Mouse (Mus musculus): Measurements from ENCODE around the gene Susd1. TPM values are rescaled to one million over a fixed set of nuclear protein-coding genes. Genes with fewer than 3 reads are reported as not detected.

The Susd1 gene
- polyA plus RNA-seq, 1 experiment from 2014 or later: 0.96 TPM

DNA sequence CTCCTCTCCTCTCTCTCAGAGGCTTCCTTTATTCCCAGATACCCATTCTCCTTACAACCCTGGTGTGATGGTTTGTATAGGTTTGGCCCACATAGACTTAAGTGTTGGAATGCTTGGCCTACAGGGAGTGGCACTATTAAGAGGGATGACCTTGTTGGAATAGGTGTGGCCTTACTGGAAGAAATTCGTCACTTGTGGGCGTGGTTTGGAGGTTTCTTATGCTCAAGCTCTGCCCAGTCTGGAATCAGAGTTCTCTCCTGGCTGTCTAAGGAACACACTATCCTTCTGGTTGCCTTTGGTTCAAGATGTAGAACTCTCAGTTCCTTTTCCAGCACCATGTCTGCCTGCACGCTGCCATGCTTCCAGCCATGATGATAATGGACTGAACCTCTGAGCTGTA, 12.5 kb upstream of the Susd1 start:
- 92% methylated on average over 3 of the region's 3 CpGs for WGBS

DNA sequence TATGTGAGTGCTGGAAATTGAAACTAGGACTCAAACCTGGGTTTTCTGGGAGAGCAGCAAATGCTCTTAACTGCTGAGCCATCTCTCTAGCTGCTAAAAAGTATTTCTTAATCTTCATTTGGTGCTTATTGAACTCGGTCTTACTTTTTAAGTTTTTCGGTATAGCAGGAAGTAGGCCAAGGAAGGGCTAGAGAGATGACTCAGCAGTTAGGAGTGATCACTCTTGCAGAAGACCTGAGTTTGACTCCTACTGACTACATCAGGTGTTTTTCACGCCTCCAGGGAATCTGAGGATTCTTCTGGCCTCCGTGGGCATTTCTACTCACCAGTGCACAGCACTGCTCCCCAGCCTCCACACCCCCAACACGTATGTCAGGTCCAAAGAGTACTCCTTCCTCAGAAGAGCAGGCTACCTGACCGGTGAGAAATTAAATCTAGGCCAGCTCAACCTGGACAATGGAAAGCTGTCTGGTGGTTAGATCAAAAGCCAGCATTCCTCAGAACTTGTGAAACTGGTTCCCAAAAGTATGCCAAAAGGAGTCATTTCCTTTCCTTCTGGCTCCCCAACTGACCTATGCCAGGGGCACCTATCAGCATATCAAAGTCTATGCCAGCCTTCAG, 11.9 kb upstream of the Susd1 start:
- no peak overlapping the region for H3K4me2 ChIP-seq
- no peak overlapping the region for H3K4me3 ChIP-seq
- no peaks in the 10 kb centered on the region for H3K9me3 ChIP-seq
- ATAC-seq (replicated peaks): no peak
- H3K36me3 ChIP-seq (replicated peaks): no peaks in the 10 kb centered on the region
- no peak overlapping the region for H3K9ac ChIP-seq
- no peak overlapping the region for H3K27ac ChIP-seq
- H3K27me3 ChIP-seq (replicated peaks): no peaks in the 10 kb centered on the region
- no peaks in the 10 kb centered on the region for H3K4me1 ChIP-seq
- 86% methylated on average over 6 of the region's 6 CpGs for WGBS

More for the DNA sequence above, 12.5 kb upstream of the Susd1 start:
- Histone ChIP-seq H3K4me2 (no peak overlapping the region), H3K9ac (no peak overlapping the region), H3K27me3 (replicated peaks) (no peaks in the 10 kb centered on the region), H3K4me3 (no peak overlapping the region), H3K4me1 (no peaks in the 10 kb centered on the region), H3K27ac (no peak overlapping the region), H3K9me3 (no peaks in the 10 kb centered on the region), H3K36me3 (replicated peaks) (no peaks in the 10 kb centered on the region)
- no peak for ATAC-seq (replicated peaks)

DNA sequence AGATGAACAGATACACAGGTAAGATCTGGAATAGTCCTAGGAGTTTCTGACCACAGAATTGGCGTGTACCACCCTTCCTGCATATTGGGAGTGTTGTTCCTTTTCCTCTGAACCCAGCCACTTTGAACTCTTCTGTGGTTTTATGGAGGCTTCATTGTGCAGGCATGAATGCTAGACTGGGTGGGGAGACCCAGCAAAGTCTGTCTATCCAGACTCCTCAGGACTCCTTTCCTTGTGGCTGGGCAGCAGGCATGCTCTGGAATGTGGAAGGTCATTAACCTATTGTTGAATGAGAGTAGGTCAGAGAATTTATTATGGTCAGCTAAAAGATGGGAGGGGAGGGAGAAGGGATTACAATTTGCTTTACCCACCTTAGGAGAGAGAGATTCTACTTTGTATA, 8.9 kb upstream of the Susd1 start:
- 70% methylated on average over 1 of the region's 1 CpGs for WGBS
- no peaks in the 10 kb centered on the region for H3K36me3 ChIP-seq (replicated peaks)
- ATAC-seq (replicated peaks): no peak
- no peaks in the 10 kb centered on the region for H3K27me3 ChIP-seq (replicated peaks)
- no peaks in the 10 kb centered on the region for H3K9me3 ChIP-seq
- no peaks in the 10 kb centered on the region for H3K4me1 ChIP-seq
- H3K4me3 ChIP-seq: no peak overlapping the region
- H3K9ac ChIP-seq: no peak overlapping the region
- no peak overlapping the region for H3K4me2 ChIP-seq
- no peak overlapping the region for H3K27ac ChIP-seq

DNA sequence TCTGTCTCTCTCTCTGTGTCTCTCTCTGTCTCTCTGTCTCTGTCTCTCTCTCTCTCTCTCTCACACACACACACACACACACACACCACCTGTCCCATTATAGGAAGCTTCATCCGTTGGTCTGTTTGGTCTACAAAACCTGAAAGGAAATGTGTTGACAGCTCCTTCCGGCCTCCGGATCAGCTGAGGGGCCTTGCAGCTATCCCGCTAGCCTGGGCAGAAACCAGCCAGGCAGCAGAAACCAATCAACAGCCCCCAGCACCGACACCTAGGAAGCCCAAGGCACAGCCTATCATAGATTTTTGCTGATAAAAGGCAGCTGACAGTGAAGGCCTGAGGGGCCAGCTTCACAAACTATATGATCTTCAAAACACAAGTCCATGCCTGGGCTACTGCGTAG, 7.1 kb upstream of the Susd1 start:
- no peak overlapping the region for H3K4me2 ChIP-seq
- H3K9ac ChIP-seq: no peak overlapping the region
- H3K4me1 ChIP-seq: no peaks in the 10 kb centered on the region
- H3K27ac ChIP-seq: no peak overlapping the region
- no peaks in the 10 kb centered on the region for H3K9me3 ChIP-seq
- H3K27me3 ChIP-seq (replicated peaks): no peaks in the 10 kb centered on the region
- H3K4me3 ChIP-seq: no peak overlapping the region
- no peaks in the 10 kb centered on the region for H3K36me3 ChIP-seq (replicated peaks)
- no peak for ATAC-seq (replicated peaks)
- WGBS: 82% methylated on average over 6 of the region's 6 CpGs

DNA sequence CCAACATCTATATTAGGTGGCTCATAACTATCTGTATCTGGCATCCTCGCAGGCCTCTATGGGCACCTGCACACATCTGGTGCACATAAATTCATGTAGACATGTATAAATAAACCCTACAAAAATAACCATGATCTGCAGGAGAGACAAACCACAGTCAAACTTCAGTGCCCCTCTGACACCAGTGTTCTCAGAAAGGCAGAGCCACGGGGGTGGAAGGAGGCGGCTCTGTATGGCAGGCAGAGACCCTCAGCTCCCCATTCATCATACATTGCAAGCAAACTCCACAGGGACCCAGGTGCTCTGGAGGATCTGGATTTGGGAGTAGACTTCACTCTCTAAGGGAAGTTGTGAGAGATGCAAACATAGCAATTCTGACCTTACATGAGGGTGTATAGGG, 6.6 kb upstream of the Susd1 start:
- no peak for ATAC-seq (replicated peaks)
- WGBS: 84% methylated on average over 3 of the region's 3 CpGs
- Histone ChIP-seq H3K27me3 (replicated peaks) (0 out of 2 replicates have a peak, but pooled peaks cover 1% of the 10 kb centered on the region), H3K4me2 (no peak overlapping the region), H3K4me3 (no peak overlapping the region), H3K4me1 (no peaks in the 10 kb centered on the region), H3K9ac (no peak overlapping the region), H3K36me3 (replicated peaks) (no peaks in the 10 kb centered on the region), H3K9me3 (no peaks in the 10 kb centered on the region), H3K27ac (no peak overlapping the region)

DNA sequence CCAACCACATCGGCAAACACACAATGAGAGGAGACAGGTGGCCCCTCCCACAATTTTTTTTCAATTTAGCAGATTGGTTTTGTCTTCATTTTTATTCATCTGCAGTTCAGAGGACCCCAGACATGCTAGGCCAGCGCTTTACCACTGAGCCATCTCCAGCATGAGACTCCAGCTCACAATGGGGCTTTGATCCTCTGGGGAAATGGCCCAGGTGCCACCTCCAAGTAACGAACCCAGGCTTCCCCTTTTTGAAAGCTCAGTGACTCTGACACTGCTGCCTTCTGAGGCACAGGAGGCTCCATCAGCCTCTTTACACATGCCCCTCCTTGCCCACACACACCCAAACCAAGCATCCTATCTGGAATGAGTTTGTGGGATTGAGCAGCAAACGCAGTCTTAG, 5.7 kb upstream of the Susd1 start:
- H3K9me3 ChIP-seq: no peaks in the 10 kb centered on the region
- H3K4me1 ChIP-seq: no peaks in the 10 kb centered on the region
- no peak overlapping the region for H3K27ac ChIP-seq
- 75% methylated on average over 4 of the region's 4 CpGs for WGBS
- H3K36me3 ChIP-seq (replicated peaks): no peaks in the 10 kb centered on the region
- no peak for ATAC-seq (replicated peaks)
- no peak overlapping the region for H3K4me2 ChIP-seq
- peaks cover 7% of the 10 kb centered on the region for H3K27me3 ChIP-seq (replicated peaks)
- no peak overlapping the region for H3K9ac ChIP-seq
- no peak overlapping the region for H3K4me3 ChIP-seq

DNA sequence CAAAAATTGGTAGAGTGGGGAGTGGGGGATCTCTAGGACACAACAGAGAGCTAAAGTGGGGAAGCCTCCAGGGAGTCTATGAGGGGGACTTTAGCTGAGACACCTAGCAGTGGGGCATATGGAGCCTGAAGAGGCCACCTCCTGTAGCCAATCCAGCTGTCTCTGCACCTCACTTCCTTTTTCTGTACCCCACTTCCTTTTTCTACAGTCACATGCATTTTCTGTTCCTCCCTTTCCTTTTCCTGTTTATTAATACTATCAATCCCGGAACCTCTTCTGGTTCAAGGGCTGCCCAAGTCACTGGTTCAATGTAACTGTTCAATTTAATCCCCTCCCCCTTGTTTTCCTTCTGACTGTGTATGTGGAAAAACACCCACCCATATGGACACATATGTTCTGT, 2.8 kb upstream of the Susd1 start:
- H3K27me3 ChIP-seq (replicated peaks): peaks cover 20% of the 10 kb centered on the region
- no peaks in the 10 kb centered on the region for H3K36me3 ChIP-seq (replicated peaks)
- WGBS: 65% methylated on average over 1 of the region's 1 CpGs
- no peak overlapping the region for H3K27ac ChIP-seq
- no peak overlapping the region for H3K9ac ChIP-seq
- H3K9me3 ChIP-seq: no peaks in the 10 kb centered on the region
- no peak overlapping the region for H3K4me3 ChIP-seq
- ATAC-seq (replicated peaks): no peak
- no peak overlapping the region for H3K4me2 ChIP-seq
- peaks cover 9% of the 10 kb centered on the region for H3K4me1 ChIP-seq

DNA sequence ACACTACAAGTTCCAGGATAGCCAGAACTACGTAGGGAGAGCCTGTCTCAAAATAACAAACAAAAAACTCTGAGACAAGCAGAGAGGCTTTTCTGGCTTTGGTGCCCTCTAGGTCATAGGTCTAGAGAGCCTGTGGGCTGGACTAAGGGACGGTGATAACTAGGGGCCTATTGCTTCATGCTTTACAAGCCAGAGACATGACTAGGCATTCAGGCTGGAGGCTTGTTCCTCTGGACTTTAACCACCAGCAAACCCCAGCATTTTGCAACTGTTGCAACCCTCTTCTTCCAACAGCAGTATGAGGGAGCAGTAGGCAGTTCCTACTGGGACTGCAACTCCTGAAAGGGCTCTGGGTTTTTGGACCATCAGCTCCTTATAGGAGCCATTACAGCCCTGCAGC, 1.5 kb upstream of the Susd1 start:
- H3K27ac ChIP-seq: no peak overlapping the region
- H3K27me3 ChIP-seq (replicated peaks): peaks cover 20% of the 10 kb centered on the region
- H3K4me1 ChIP-seq: peaks cover 9% of the 10 kb centered on the region
- no peak overlapping the region for H3K9ac ChIP-seq
- H3K4me2 ChIP-seq: no peak overlapping the region
- ATAC-seq (replicated peaks): no peak
- H3K9me3 ChIP-seq: no peaks in the 10 kb centered on the region; the same call in 1 of the 2 replicates
- 53% methylated on average over 2 of the region's 2 CpGs for WGBS
- no peak overlapping the region for H3K4me3 ChIP-seq
- H3K36me3 ChIP-seq (replicated peaks): no peaks in the 10 kb centered on the region

DNA sequence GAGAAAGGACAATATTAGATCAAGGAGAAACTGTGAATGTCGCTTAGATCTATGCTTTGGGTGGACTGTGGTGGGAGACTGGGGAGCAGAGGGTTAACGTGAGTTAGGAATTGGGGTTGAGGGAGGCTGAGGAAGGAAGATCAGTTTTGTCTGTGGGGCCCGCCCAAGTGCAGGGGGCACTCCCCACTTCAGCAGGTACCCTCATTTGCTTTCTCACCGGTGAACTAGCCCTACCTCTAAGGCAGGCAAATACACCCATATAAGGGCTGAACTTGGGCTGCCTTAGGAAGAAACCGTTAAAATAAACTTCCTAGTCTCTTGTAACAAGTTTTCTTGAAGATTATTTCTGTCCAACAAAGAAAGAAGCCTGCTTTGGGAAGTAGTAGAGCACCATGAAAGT, 608 bp upstream of the Susd1 start:
- no peak overlapping the region for H3K9ac ChIP-seq
- no peaks in the 10 kb centered on the region; the same call in 1 of the 2 replicates for H3K9me3 ChIP-seq
- H3K4me1 ChIP-seq: peaks cover 9% of the 10 kb centered on the region
- no peaks in the 10 kb centered on the region for H3K36me3 ChIP-seq (replicated peaks)
- H3K27me3 ChIP-seq (replicated peaks): peaks cover 20% of the 10 kb centered on the region
- no peak for ATAC-seq (replicated peaks)
- no peak overlapping the region for H3K4me3 ChIP-seq
- peak overlapping the region; percentile 100; the same call in 1 of the 2 replicates for H3K4me2 ChIP-seq
- no peak overlapping the region for H3K27ac ChIP-seq
- WGBS: 30% methylated on average over 5 of the region's 5 CpGs

DNA sequence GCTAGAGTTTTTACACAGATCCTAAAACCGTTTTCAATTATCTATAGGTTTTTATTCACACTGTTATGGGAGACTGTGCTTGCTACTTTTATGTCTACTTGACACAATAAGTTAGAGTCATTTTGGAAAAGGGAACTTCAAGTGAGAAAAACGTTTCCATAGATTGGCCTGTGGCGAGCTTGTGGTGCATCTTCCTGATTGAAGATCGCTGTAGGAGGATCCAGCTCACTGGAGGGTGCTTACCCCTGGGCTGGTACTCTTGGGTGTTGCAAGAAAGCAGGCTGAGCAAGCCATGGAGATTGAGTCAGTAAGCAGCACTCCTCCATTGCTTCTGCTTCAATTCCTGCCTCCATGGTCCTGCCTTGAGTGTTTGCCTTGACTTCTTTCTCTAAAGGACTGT, 2.5 kb downstream of the Susd1 start:
- 88% methylated on average over 4 of the region's 4 CpGs for WGBS
- H3K4me1 ChIP-seq: peaks cover 9% of the 10 kb centered on the region
- no peak overlapping the region for H3K9ac ChIP-seq
- H3K36me3 ChIP-seq (replicated peaks): no peaks in the 10 kb centered on the region
- H3K27me3 ChIP-seq (replicated peaks): peaks cover 20% of the 10 kb centered on the region
- no peak overlapping the region for H3K4me2 ChIP-seq
- H3K4me3 ChIP-seq: no peak overlapping the region
- H3K27ac ChIP-seq: no peak overlapping the region
- no peaks in the 10 kb centered on the region; the same call in 1 of the 2 replicates for H3K9me3 ChIP-seq
- ATAC-seq (replicated peaks): no peak

DNA sequence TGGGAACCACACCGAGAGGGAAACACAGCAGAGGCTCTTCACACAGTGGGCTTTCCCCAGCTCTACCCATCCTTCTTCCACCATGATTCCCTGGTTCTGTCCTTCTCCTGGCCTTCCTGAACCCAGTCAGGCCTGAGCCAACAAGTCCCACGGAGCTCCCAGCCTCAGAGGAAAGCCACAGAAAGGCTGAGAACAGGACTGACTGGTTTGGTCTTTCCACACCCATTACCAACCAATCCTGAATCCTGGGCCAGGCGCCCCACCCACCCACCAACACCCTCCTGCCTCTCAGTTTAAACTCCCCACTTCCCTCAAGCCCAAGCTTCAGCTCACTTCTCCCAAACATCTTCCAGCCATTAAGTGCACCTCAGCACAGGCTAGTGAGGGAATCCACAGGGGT, 4.4 kb downstream of the Susd1 start:
- 61% methylated on average over 3 of the region's 3 CpGs for WGBS

DNA sequence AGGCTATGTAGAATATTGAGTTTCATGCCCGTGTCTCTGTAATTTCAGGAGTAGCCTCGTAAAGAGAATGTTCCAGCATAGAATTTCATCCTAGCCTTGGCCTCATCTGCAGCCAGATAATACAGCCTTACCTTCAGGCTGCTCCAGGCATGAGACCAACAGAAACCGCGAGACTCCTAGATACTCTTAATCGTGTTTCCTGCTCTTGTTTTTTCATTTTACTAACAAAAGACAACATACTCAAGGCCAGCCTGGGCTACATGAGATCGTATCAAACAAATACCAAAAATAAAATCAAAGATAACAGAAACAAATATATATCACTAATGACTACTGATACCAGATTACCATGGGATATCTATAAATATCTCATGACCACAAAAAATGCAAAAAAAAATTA, 9.3 kb downstream of the Susd1 start:
- Histone ChIP-seq H3K4me1 (no peaks in the 10 kb centered on the region), H3K27me3 (replicated peaks) (no peaks in the 10 kb centered on the region), H3K4me3 (no peak overlapping the region), H3K9me3 (no peaks in the 10 kb centered on the region), H3K4me2 (no peak overlapping the region), H3K9ac (no peak overlapping the region), H3K36me3 (replicated peaks) (no peaks in the 10 kb centered on the region), H3K27ac (no peak overlapping the region)
- WGBS: 88% methylated on average over 6 of the region's 6 CpGs
- ATAC-seq (replicated peaks): no peak

More for the DNA sequence above, 4.4 kb downstream of the Susd1 start:
- H3K27ac ChIP-seq: no peak overlapping the region
- no peak overlapping the region for H3K4me3 ChIP-seq
- H3K4me1 ChIP-seq: peaks cover 9% of the 10 kb centered on the region
- no peak for ATAC-seq (replicated peaks)
- H3K27me3 ChIP-seq (replicated peaks): peaks cover 13% of the 10 kb centered on the region
- H3K9ac ChIP-seq: no peak overlapping the region
- no peak overlapping the region for H3K4me2 ChIP-seq
- no peaks in the 10 kb centered on the region; the same call in 1 of the 2 replicates for H3K9me3 ChIP-seq
- H3K36me3 ChIP-seq (replicated peaks): no peaks in the 10 kb centered on the region

DNA sequence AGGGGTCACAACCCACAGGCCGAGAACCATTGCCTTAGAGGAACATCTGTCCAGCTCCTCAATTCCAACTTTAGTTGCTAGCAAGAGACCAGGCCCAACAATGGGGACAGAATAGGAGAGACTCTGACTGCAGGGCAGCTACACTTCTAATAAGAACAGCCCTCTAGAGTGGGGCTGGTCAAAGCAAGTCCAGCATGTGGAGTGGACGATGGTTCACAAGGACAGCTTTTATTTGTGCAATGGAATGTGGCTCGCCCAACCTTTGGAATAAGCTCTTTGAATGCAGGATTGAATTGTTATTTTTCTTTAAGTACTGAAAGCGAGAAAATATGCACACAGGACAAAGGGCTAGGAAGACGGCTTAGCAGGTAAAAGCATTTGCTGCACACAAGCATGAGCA, 12.0 kb downstream of the Susd1 start:
- Histone ChIP-seq H3K9me3 (no peaks in the 10 kb centered on the region), H3K4me1 (no peaks in the 10 kb centered on the region), H3K4me2 (no peak overlapping the region), H3K27me3 (replicated peaks) (no peaks in the 10 kb centered on the region), H3K27ac (no peak overlapping the region), H3K9ac (no peak overlapping the region), H3K36me3 (replicated peaks) (no peaks in the 10 kb centered on the region), H3K4me3 (no peak overlapping the region)
- no peak for ATAC-seq (replicated peaks)
- WGBS: 83% methylated on average over 5 of the region's 5 CpGs

All from midbrain, embryonic 15.5 days (tissue).